Mouse (Mus musculus) layer of hippocampus, adult 2 months (tissue): ENCODE measurements at regions not wholly inside any gene's neighbourhood (a gene's known extent, or its start where the extent isn't known, plus 50 kb on each side); places are given as distances from the start of the nearest gene placed in this dataset.

Source experiments
- DNase-seq, 2 experiments: peaks; one replicate each; pipeline ENCODE4 v3.0.0; 2022; ENCODE audit warnings: low spot score in 2 of 2
- H3K27ac ChIP-seq: fragments of 200-600 bp; 2 replicates; pipeline ENCODE4 v1.8.1; 2022
- H3K4me3 ChIP-seq: fragments of 200-600 bp; 2 replicates; pipeline ENCODE4 v1.8.1; 2022; ENCODE audit warnings: mild to moderate bottlenecking
- CTCF ChIP-seq: fragments of 200-600 bp; conservative IDR thresholded peaks from 2 replicates; pipeline ENCODE4 v1.8.1; 2022; ENCODE audit warnings: antibody characterized with exemption, mild to moderate bottlenecking, moderate library complexity

DNA sequence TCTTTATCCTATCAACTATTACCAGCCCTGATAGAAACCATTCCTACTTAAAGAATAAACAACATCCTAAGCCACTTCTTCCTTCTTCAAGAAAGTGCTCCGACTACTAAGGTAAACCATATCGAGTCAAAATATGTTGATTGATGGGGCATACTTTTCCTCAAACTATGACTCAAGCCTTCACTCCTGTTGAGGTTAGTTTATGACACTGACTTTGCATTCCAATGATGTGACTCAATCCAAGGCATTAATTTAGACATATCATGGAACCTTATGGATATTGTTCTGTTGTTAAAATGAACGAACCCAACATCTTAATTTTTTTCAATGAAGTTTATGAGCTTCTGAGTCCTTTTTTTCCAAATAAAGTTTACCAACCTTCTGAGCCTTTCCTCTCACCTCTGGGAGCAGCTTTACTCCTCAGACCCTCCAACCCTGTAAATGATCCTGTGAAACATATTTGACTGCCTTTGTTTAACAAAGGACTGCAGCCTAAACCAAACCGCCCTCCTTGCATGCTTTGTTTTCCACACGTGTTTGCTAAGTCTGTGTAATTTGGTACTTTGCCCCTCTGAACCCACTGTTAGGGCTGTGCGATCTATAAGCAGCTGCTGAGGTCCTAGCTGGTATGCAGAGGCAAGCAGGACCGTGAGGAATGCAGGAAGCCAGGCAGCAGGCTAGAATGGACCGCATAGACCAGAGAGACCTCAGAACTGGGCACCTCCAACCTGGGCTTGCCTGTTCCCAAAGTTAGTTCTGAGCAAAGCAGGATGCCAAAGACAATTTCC is 136.1 kb upstream of the Frg1 start:
- TF ChIP-seq CTCF: no peak
- DNase-seq: no peak
- Histone ChIP-seq H3K27ac (no peak overlapping the region), H3K4me3 (no peak overlapping the region)

GRCm38 (mm10) chr8:41551925-41552414 is 135.1 kb upstream of the Frg1 start:
- TF ChIP-seq CTCF: no peak
- H3K4me3 ChIP-seq: no peak overlapping the region

GRCm38 (mm10) chr8:41550095-41550420 is 133.2 kb upstream of the Frg1 start:
- Histone ChIP-seq H3K4me3 (no peak overlapping the region), H3K27ac (no peak overlapping the region)
- DNase-seq: peak in 1 of 2 experiments; percentile 40
- no peak for TF ChIP-seq CTCF

More at GRCm38 (mm10) chr8:41551925-41552414, 135.1 kb upstream of the Frg1 start:
- no peak for DNase-seq
- H3K27ac ChIP-seq: no peak overlapping the region

GRCm38 (mm10) chr8:41549220-41550094 is 132.6 kb upstream of the Frg1 start:
- Histone ChIP-seq H3K4me3 (peak overlapping the region; percentile 28; the same call in 1 of the 2 replicates), H3K27ac (no peak overlapping the region)
- DNase-seq: no peak
- TF ChIP-seq CTCF: no peak

DNA sequence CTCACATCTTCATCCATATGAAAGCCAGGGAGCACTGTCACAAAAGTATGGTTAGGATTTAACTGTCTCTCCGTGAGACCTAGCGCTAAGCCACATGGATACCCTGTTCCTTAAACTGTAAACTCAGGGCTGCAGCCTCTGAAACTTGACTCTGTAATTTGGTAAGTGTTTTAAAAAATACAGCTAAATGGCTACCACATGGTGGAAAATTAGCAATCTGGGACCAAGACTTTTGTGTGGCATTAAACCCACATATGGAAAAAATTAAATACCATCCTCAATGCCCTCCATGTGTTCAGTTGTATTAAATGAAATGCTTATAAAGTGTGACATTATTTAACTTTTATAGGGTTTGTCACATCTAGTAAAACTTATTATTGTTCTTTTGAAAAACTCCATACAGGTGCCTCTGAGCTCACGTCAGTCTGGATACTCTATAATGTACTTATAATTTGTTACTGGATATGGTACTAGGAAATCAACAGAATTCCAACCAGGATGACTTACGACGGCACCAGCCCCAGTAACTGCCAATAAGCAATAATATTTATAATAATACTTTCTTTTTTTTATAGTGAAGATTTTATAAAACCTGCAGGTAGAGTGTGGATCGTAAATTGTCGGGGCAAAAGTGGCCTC is 131.0 kb upstream of the Frg1 start:
- H3K27ac ChIP-seq: no peak overlapping the region
- DNase-seq: no peak
- no peak overlapping the region for H3K4me3 ChIP-seq
- no peak for TF ChIP-seq CTCF

DNA sequence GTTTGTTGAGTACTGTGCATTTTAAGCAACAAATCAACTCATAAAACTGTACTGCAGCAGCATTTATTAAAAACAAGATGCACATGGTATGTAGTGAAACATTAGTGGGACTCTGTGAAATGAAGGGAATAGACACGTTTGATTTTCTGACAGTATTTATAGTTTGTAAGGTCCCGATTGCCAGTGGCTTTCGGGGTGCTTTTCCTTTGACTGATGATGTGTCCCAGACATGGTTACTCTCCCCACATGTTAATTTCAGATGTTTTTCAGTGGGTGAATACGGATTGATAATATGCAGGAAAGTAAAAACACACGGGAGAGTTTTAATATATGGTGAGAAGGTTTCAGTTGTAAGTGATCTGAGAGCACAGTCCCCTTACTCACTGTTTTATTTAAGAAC is 115.3 kb upstream of the Frg1 start:
- no peak overlapping the region for H3K27ac ChIP-seq
- no peak for DNase-seq
- H3K4me3 ChIP-seq: no peak overlapping the region
- no peak for TF ChIP-seq CTCF

- H3K4me3 ChIP-seq: no peak overlapping the region
- no peak overlapping the region for H3K27ac ChIP-seq
- no peak for DNase-seq
- TF ChIP-seq CTCF: no peak
Measured at GRCm38 (mm10) chr8:41529581-41529980, 112.7 kb upstream of the Frg1 start.

DNA sequence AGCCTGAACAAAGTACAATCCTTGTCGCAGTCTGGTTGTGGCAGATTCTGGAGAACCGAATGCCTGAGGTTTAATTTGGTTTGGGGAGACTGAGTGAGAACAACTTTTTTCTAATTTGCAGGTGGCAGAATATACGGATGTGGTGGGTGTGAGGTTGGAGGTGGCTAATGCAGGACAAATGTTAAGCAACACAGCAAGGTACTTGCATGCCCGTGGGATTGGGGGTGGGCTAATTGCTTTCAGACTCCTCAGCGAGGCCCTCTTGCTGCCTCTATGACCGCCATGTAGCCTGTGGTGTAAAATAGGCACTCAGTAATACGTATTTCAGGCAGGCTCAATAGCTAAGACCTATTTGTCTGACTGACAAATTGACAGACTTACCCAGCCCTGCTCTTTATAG is 109.4 kb upstream of the Frg1 start:
- TF ChIP-seq CTCF: no peak
- H3K27ac ChIP-seq: no peak overlapping the region
- no peak overlapping the region for H3K4me3 ChIP-seq
- DNase-seq: no peak

GRCm38 (mm10) chr8:41485163-41485562 is 68.3 kb upstream of the Frg1 start:
- Histone ChIP-seq H3K27ac (no peak overlapping the region), H3K4me3 (no peak overlapping the region)
- no peak for DNase-seq
- TF ChIP-seq CTCF: no peak

- H3K4me3 ChIP-seq: no peak overlapping the region
- no peak for DNase-seq
- no peak for TF ChIP-seq CTCF
- no peak overlapping the region for H3K27ac ChIP-seq
Measured at GRCm38 (mm10) chr8:41483297-41483696, 66.4 kb upstream of the Frg1 start.

- no peak for TF ChIP-seq CTCF
- DNase-seq: no peak
Measured at GRCm38 (mm10) chr8:41472992-41473699, 56.3 kb upstream of the Frg1 start.

DNA sequence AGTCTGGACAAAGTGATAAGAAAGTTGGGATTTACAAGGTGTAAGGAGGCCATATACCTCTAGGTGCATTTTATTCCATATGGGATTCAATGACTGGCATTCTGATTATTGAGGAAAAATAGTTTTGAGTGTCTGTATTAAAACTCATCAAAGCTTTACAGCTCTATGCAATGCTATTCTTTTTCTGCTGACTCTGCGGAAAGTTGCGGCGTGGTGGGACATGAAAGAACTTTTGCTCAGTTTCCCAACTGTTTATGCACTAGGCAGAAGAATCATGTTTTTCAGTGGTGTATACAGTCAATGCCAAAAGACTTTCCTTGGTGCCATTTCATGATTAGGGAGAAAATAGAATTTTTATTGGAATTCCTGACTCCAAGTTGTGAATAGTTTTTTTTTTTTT is 55.4 kb upstream of the Frg1 start:
- no peak for TF ChIP-seq CTCF
- Histone ChIP-seq H3K4me3 (no peak overlapping the region), H3K27ac (no peak overlapping the region)
- DNase-seq: no peak

More at GRCm38 (mm10) chr8:41472992-41473699, 56.3 kb upstream of the Frg1 start:
- Histone ChIP-seq H3K27ac (no peak overlapping the region), H3K4me3 (no peak overlapping the region)
